Mouse (Mus musculus) c-Kit-negative CD71-positive TER-119-positive erythroid progenitor cells, embryonic 14.5 days (primary cell): Measurements from ENCODE around the gene Mynn.

Experiments
- DNase-seq: peaks from one replicate; pipeline ENCODE4 v3.0.0-alpha.2; 2013; ENCODE audit warnings: low read depth, low spot score

The Mynn gene

GRCm38 (mm10) chr3:30644207-30644606 lies 42.3 kb downstream of the Mynn start, which contains the start of gene Lrriq4:
Gene Lrriq4, plus strand, starts transcription at chr3:30644507.
- DNase-seq, result no peak

- no peak for DNase-seq
These were observed 44.9 kb downstream of the Mynn start for GRCm38 (mm10) chr3:30646761-30647160.

GRCm38 (mm10) chr3:30647440-30648090 lies 45.7 kb downstream of the Mynn start, which contains the start of gene Lrrc34:
Gene Lrrc34, minus strand, starts transcription at chr3:30647869.
- DNase-seq, result no peak

GRCm38 (mm10) chr3:30648466-30648865 lies 46.6 kb downstream of the Mynn start:
- DNase-seq, result no peak

GRCm38 (mm10) chr3:30650062-30650841 lies 48.4 kb downstream of the Mynn start:
- DNase-seq, result no peak

GRCm38 (mm10) chr3:30655937-30656336 lies 54.1 kb downstream of the Mynn start:
- DNase-seq, result no peak

GRCm38 (mm10) chr3:30658486-30658885 lies 56.6 kb downstream of the Mynn start:
- DNase-seq, result no peak
